Mouse (Mus musculus): Measurements from ENCODE around the gene Il21r.

Gene Il21r

GRCm38 (mm10) chr7:125638870-125639386 lies 35.7 kb downstream of the Il21r start:
- peak; percentile 91 for DNase-seq (ENCODE audit: low read depth, low spot score)

GRCm38 (mm10) chr7:125643880-125644279 lies 40.7 kb downstream of the Il21r start:
- no peak for DNase-seq (ENCODE audit: low read depth, low spot score)

- no peak for DNase-seq (ENCODE audit: low read depth, low spot score)
Observed at GRCm38 (mm10) chr7:125645413-125645812, 42.2 kb downstream of the Il21r start.

- DNase-seq (ENCODE audit: low read depth, low spot score): no peak
Observed at GRCm38 (mm10) chr7:125649013-125649412, 45.8 kb downstream of the Il21r start.

- no peak for DNase-seq (ENCODE audit: low read depth, low spot score)
Observed at GRCm38 (mm10) chr7:125657511-125657910, 54.3 kb downstream of the Il21r start.

GRCm38 (mm10) chr7:125663654-125664053 lies 60.4 kb downstream of the Il21r start:
- DNase-seq (ENCODE audit: low read depth, low spot score): no peak

GRCm38 (mm10) chr7:125670865-125671264 lies 67.6 kb downstream of the Il21r start:
- DNase-seq (ENCODE audit: low read depth, low spot score): no peak

GRCm38 (mm10) chr7:125671396-125671795 lies 68.2 kb downstream of the Il21r start:
- DNase-seq (ENCODE audit: low read depth, low spot score): no peak

- DNase-seq (ENCODE audit: low read depth, low spot score): peak; percentile 54
Observed at GRCm38 (mm10) chr7:125674916-125675315, 71.7 kb downstream of the Il21r start.

GRCm38 (mm10) chr7:125678756-125679155 lies 75.5 kb downstream of the Il21r start:
- DNase-seq (ENCODE audit: low read depth, low spot score): no peak

GRCm38 (mm10) chr7:125679936-125680335 lies 76.7 kb downstream of the Il21r start:
- peak; percentile 59 for DNase-seq (ENCODE audit: low read depth, low spot score)
